Mouse (Mus musculus) frontal cortex, postnatal 10 days (tissue): ENCODE measurements at regions not wholly inside any gene's neighbourhood (a gene's known extent, or its start where the extent isn't known, plus 50 kb on each side); places are given as distances from the start of the nearest gene placed in this dataset.

Experiments
- DNase-seq, 2 experiments: peaks; one replicate each; pipeline ENCODE4 v3.0.0; 2022; ENCODE audit warnings: low spot score in 2 of 2, mixed read lengths in 1 of 2

GRCm38 (mm10) chr2:117399487-117399886, 56.7 kb upstream of the Rasgrp1 start:
- no peak for DNase-seq

GRCm38 (mm10) chr2:117403425-117404175, 60.8 kb upstream of the Rasgrp1 start:
- DNase-seq, result no peak

GRCm38 (mm10) chr2:117405453-117405852, 62.7 kb upstream of the Rasgrp1 start:
- no peak for DNase-seq

- no peak for DNase-seq
Observed at GRCm38 (mm10) chr2:117408241-117408640, 65.4 kb upstream of the Rasgrp1 start.

GRCm38 (mm10) chr2:117412045-117412606, 69.3 kb upstream of the Rasgrp1 start:
- no peak for DNase-seq

- no peak for DNase-seq
Observed at GRCm38 (mm10) chr2:117417229-117417970, 74.6 kb upstream of the Rasgrp1 start.

GRCm38 (mm10) chr2:117418121-117418615, 75.4 kb upstream of the Rasgrp1 start:
- DNase-seq, result no peak

- DNase-seq, result no peak
Observed at GRCm38 (mm10) chr2:117418711-117419110, 75.9 kb upstream of the Rasgrp1 start.

- no peak for DNase-seq
Observed at GRCm38 (mm10) chr2:117421376-117421775, 78.6 kb upstream of the Rasgrp1 start.

GRCm38 (mm10) chr2:117422756-117423155, 80.0 kb upstream of the Rasgrp1 start:
- DNase-seq, result no peak

GRCm38 (mm10) chr2:117429205-117429604, 86.4 kb upstream of the Rasgrp1 start:
- DNase-seq, result no peak

GRCm38 (mm10) chr2:117432010-117432409, 89.2 kb upstream of the Rasgrp1 start:
- no peak for DNase-seq

- DNase-seq, result no peak
Observed at GRCm38 (mm10) chr2:117432923-117433322, 90.1 kb upstream of the Rasgrp1 start.

GRCm38 (mm10) chr2:117433482-117433881, 90.7 kb upstream of the Rasgrp1 start:
- DNase-seq, result no peak

GRCm38 (mm10) chr2:117438079-117438478, 95.3 kb upstream of the Rasgrp1 start:
- DNase-seq, result no peak

- peak; percentile 77 for DNase-seq
Observed at GRCm38 (mm10) chr2:117438586-117439371, 96.0 kb upstream of the Rasgrp1 start.

- DNase-seq, result peak in 1 of 2 experiments; percentile 26
Observed at GRCm38 (mm10) chr2:117439372-117440183, 96.8 kb upstream of the Rasgrp1 start.

- DNase-seq, result no peak
Observed at GRCm38 (mm10) chr2:117440801-117441281, 98.0 kb upstream of the Rasgrp1 start.

GRCm38 (mm10) chr2:117442862-117443261, 100.1 kb upstream of the Rasgrp1 start:
- no peak for DNase-seq

GRCm38 (mm10) chr2:117444671-117445070, 101.9 kb upstream of the Rasgrp1 start:
- DNase-seq, result no peak

- DNase-seq, result no peak
Observed at GRCm38 (mm10) chr2:117446876-117447275, 104.1 kb upstream of the Rasgrp1 start.
